Mouse (Mus musculus): ENCODE data around the gene Sema4d.

GRCm38 (mm10) chr13:51833611-51834010, 40.1 kb upstream of the Sema4d start:
- TF ChIP-seq CTCF (IDR thresholded peaks at IDR 0.05; ENCODE audit: low read depth) (no peak), EP300 (IDR thresholded peaks at IDR 0.05; ENCODE audit: low read depth) (no peak)
